Mouse (Mus musculus): ENCODE data around the gene Cbln3. TPM values are rescaled to one million over a fixed set of nuclear protein-coding genes. Genes with fewer than 3 reads are reported as not detected.

Cbln3 gene
- polyA plus RNA-seq, 1 experiment from 2014 or later: 0.10 TPM

- WGBS (ENCODE audit: insufficient replicate concordance): 76% methylated on average over 10 of the region's 10 CpGs
- H3K27me3 ChIP-seq: no peaks in the 10 kb centered on the region
- no peak overlapping the region for H3K9ac ChIP-seq
- H3K4me2 ChIP-seq: no peak overlapping the region
- H3K4me1 ChIP-seq (replicated peaks): peaks cover 24% of the 10 kb centered on the region
- peaks cover 21% of the 10 kb centered on the region for H3K36me3 ChIP-seq
- no peak overlapping the region for H3K27ac ChIP-seq
- no peak for ATAC-seq (ENCODE audit: low read depth)
- DNase-seq: no peak
- no peak overlapping the region for H3K4me3 ChIP-seq (replicated peaks)
- H3K9me3 ChIP-seq (replicated peaks): no peaks in the 10 kb centered on the region
These were observed 21.2 kb downstream of the Cbln3 start for GRCm38 (mm10) chr14:55862970-55863369.

- no peak overlapping the region for H3K9ac ChIP-seq
- no peak for DNase-seq
- no peaks in the 10 kb centered on the region for H3K9me3 ChIP-seq (replicated peaks)
- H3K4me1 ChIP-seq (replicated peaks): peaks cover 29% of the 10 kb centered on the region
- H3K4me2 ChIP-seq: no peak overlapping the region
- no peak overlapping the region for H3K4me3 ChIP-seq (replicated peaks)
- WGBS (ENCODE audit: insufficient replicate concordance): 71% methylated on average over 6 of the region's 6 CpGs
- no peak for ATAC-seq (ENCODE audit: low read depth)
- H3K27me3 ChIP-seq: no peaks in the 10 kb centered on the region
- peaks cover 21% of the 10 kb centered on the region for H3K36me3 ChIP-seq
- H3K27ac ChIP-seq: no peak overlapping the region
These were observed 22.0 kb downstream of the Cbln3 start for GRCm38 (mm10) chr14:55862186-55862585.

DNA sequence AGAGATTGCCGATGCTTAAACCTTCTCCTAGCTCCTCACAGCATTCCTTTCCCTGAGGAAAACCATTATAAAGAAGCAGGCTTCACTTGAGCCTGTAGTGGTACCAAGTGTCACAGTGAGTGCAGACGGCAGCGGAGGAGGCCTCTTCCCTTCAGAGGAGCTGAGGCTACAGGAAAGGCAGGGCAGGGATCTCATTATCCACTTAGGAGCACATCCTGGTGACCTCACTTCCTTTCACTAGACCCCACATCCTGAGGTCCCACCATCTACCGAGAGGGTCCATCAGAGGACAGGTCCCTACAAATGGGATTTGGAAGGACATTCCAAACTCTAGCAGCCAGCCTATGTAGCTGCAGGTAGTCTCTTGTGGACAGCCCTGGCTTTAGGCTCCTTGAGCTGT is 26.6 kb downstream of the Cbln3 start:
- Histone ChIP-seq H3K27me3 (peaks cover 15% of the 10 kb centered on the region), H3K9me3 (replicated peaks) (no peaks in the 10 kb centered on the region), H3K36me3 (no peaks in the 10 kb centered on the region), H3K4me2 (no peak overlapping the region), H3K9ac (no peak overlapping the region), H3K4me1 (replicated peaks) (peaks cover 66% of the 10 kb centered on the region), H3K27ac (no peak overlapping the region), H3K4me3 (replicated peaks) (no peak overlapping the region)
- WGBS (ENCODE audit: insufficient replicate concordance): 60% methylated on average over 4 of the region's 4 CpGs
- ATAC-seq (ENCODE audit: low read depth) (no peak), DNase-seq (no peak)

- DNase-seq (no peak), ATAC-seq (ENCODE audit: low read depth) (peak; percentile 21; the same call in 1 of the 2 replicates)
- H3K4me1 ChIP-seq (replicated peaks): peaks cover 57% of the 10 kb centered on the region
- peak overlapping the region; percentile 66 for H3K27ac ChIP-seq
- H3K4me2 ChIP-seq: peak overlapping the region; percentile 70
- peak overlapping the region; percentile 66 for H3K9ac ChIP-seq
- H3K9me3 ChIP-seq (replicated peaks): no peaks in the 10 kb centered on the region
- no peaks in the 10 kb centered on the region for H3K36me3 ChIP-seq
- peaks cover 15% of the 10 kb centered on the region for H3K27me3 ChIP-seq
- WGBS (ENCODE audit: insufficient replicate concordance): 6% methylated on average over 4 of the region's 4 CpGs
- peak overlapping the region; percentile 61 for H3K4me3 ChIP-seq (replicated peaks)
These were observed 29.1 kb downstream of the Cbln3 start for GRCm38 (mm10) chr14:55855101-55855561.

- DNase-seq: no peak
- Histone ChIP-seq H3K36me3 (no peaks in the 10 kb centered on the region), H3K9ac (peak overlapping the region; percentile 66), H3K4me2 (peak overlapping the region; percentile 70), H3K27ac (peak overlapping the region; percentile 66), H3K4me3 (replicated peaks) (peak overlapping the region; percentile 61), H3K4me1 (replicated peaks) (peaks cover 57% of the 10 kb centered on the region), H3K9me3 (replicated peaks) (no peaks in the 10 kb centered on the region), H3K27me3 (peaks cover 15% of the 10 kb centered on the region)
- WGBS (ENCODE audit: insufficient replicate concordance): 5% methylated on average over 9 of the region's 9 CpGs
- ATAC-seq (ENCODE audit: low read depth): no peak
These were observed 29.6 kb downstream of the Cbln3 start for GRCm38 (mm10) chr14:55854406-55855100.

DNA sequence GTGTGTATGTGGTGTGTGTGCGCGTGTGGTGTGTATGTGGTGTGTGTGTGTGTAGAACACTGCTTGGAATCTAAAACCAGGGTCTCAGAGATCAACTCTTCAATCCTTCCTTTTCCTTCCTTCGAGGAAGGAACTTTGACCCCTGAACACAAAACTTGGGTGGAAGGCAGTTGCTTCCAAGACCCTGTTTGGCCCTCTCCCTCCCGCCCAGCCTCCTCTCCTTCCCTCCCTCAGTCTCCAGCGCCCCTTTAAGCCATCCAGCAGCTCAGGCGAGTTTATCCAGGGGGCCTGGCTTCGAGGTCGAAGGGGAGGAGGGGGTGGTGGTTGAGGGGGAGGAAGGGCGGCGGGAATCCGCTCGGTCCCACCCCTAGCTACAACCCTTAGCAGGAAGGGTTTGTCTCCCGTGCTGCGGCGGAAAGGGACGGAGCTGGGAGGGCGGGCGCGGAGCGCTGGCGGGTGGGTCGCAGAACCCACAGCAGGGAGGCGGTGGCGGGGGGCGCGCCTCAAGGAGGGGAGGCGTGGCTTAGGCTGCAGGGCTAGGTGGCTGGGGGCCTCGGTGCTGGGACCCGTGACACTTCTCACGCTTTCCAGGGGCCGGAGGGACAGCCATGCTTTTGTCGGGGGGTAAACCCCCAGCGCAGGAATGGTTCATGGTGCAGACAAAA is 30.4 kb downstream of the Cbln3 start, which contains the start of gene Nynrin:
TSS of gene Nynrin (plus strand) at position 390 of the 665 bp plus-strand sequence.
- Histone ChIP-seq H3K4me3 (replicated peaks) (peak within 1 kb of the TSS; percentile 61), H3K27ac (peak within 1 kb of the TSS; percentile 66), H3K36me3 (no peaks in the 10 kb centered on the region), H3K9ac (peak within 1 kb of the TSS; percentile 66), H3K9me3 (replicated peaks) (no peaks in the 10 kb centered on the region), H3K27me3 (peaks cover 15% of the 10 kb centered on the region), H3K4me2 (peak within 1 kb of the TSS; percentile 70), H3K4me1 (replicated peaks) (peaks cover 51% of the 10 kb centered on the region)
- ATAC-seq (ENCODE audit: low read depth) (peak; percentile 69), DNase-seq (no peak)
- WGBS (ENCODE audit: insufficient replicate concordance): 2% methylated on average over 31 of the region's 33 CpGs

GRCm38 (mm10) chr14:55852646-55853551 is 31.3 kb downstream of the Cbln3 start:
- H3K4me2 ChIP-seq: peak overlapping the region; percentile 70
- no peaks in the 10 kb centered on the region for H3K36me3 ChIP-seq
- H3K4me1 ChIP-seq (replicated peaks): peaks cover 51% of the 10 kb centered on the region
- DNase-seq (no peak), ATAC-seq (ENCODE audit: low read depth) (peak; percentile 28; the same call in 1 of the 2 replicates)
- peaks cover 15% of the 10 kb centered on the region for H3K27me3 ChIP-seq
- no peak overlapping the region for H3K4me3 ChIP-seq (replicated peaks)
- H3K9ac ChIP-seq: peak overlapping the region; percentile 66
- WGBS (ENCODE audit: insufficient replicate concordance): 26% methylated on average over 11 of the region's 11 CpGs
- H3K9me3 ChIP-seq (replicated peaks): no peaks in the 10 kb centered on the region
- H3K27ac ChIP-seq: peak overlapping the region; percentile 66

GRCm38 (mm10) chr14:55850885-55851284 is 33.3 kb downstream of the Cbln3 start:
- Histone ChIP-seq H3K9ac (no peak overlapping the region), H3K27me3 (peaks cover 15% of the 10 kb centered on the region), H3K27ac (no peak overlapping the region), H3K4me1 (replicated peaks) (peaks cover 46% of the 10 kb centered on the region), H3K4me3 (replicated peaks) (no peak overlapping the region), H3K4me2 (no peak overlapping the region), H3K9me3 (replicated peaks) (no peaks in the 10 kb centered on the region), H3K36me3 (no peaks in the 10 kb centered on the region)
- no peak for DNase-seq
- 32% methylated on average over 6 of the region's 6 CpGs for WGBS (ENCODE audit: insufficient replicate concordance)
- no peak for ATAC-seq (ENCODE audit: low read depth)

- no peaks in the 10 kb centered on the region for H3K36me3 ChIP-seq
- no peak overlapping the region for H3K4me3 ChIP-seq (replicated peaks)
- H3K4me1 ChIP-seq (replicated peaks): peaks cover 9% of the 10 kb centered on the region
- no peak for ATAC-seq (ENCODE audit: low read depth)
- no peak overlapping the region for H3K9ac ChIP-seq
- no peaks in the 10 kb centered on the region for H3K9me3 ChIP-seq (replicated peaks)
- H3K4me2 ChIP-seq: no peak overlapping the region
- no peaks in the 10 kb centered on the region for H3K27me3 ChIP-seq
- WGBS (ENCODE audit: insufficient replicate concordance): 63% methylated on average over 9 of the region's 9 CpGs
- no peak overlapping the region for H3K27ac ChIP-seq
- DNase-seq: no peak
These were observed 38.5 kb downstream of the Cbln3 start for GRCm38 (mm10) chr14:55845506-55846294.

- H3K4me2 ChIP-seq: no peak overlapping the region
- H3K27me3 ChIP-seq: no peaks in the 10 kb centered on the region
- H3K4me1 ChIP-seq (replicated peaks): peaks cover 7% of the 10 kb centered on the region; the same call in 1 of the 2 replicates
- H3K4me3 ChIP-seq (replicated peaks): no peak overlapping the region
- ATAC-seq (ENCODE audit: low read depth) (no peak), DNase-seq (no peak)
- H3K9ac ChIP-seq: no peak overlapping the region
- no peaks in the 10 kb centered on the region for H3K36me3 ChIP-seq
- 61% methylated on average over 4 of the region's 4 CpGs for WGBS (ENCODE audit: insufficient replicate concordance)
- no peaks in the 10 kb centered on the region for H3K9me3 ChIP-seq (replicated peaks)
- H3K27ac ChIP-seq: no peak overlapping the region
These were observed 41.4 kb downstream of the Cbln3 start for GRCm38 (mm10) chr14:55842794-55843193.

Data from liver, embryonic 13.5 days (tissue).